In the genomic region with DNA sequence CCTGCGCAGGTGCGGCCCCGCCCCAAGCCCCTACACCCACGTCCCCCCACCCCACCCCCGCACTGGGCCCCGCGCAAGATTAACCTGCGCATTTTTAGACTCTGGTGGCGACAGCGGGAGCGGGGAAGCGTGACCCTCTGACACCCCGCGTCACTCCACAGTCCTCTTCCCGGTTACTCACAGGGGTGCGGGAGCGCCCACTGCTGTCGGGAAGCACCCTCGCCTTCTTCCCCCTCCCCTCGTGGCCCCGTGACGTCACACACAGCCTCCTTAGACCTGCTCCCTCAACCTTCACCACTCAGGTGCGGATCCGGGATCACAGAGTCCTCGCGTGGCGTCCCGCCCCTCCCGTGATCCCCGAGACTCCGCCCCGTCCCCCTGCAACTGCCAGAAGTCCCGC, we compare ENCODE assay signal across 8 mouse cellular contexts.
DNase-seq lines count a peak whose midpoint lies in the region; ATAC-seq and TF ChIP-seq lines count a peak whose summit lies in the region.
"Not testable (repeated sequence)": the region's sequence is repeated elsewhere in the genome, so short reads cannot be mapped to it uniquely, and the experiment has no call there.

No protein-coding gene starts in this region.

- DNase-seq in ES-E14 (ENCODE audit: low read depth, low spot score): peak; percentile 54
- peak; percentile 3 for DNase-seq in embryo, embryonic 9.5 days (ENCODE audit: extremely low spot score)
- not testable (repeated sequence) for DNase-seq in liver, embryonic 11.5 days (ENCODE audit: low spot score)
- DNase-seq in midbrain, postnatal 0 days (ENCODE audit: low spot score): peak; percentile 0

- ATAC-seq in heart, embryonic 12.5 days (ENCODE audit: insufficient number of reproducible peaks, low FRiP score); hindbrain, embryonic 15.5 days (ENCODE audit: low FRiP score, low read depth); kidney, embryonic 16.5 days (ENCODE audit: low FRiP score, low TSS enrichment); liver, embryonic 11.5 days (replicated peaks; ENCODE audit: low FRiP score); midbrain, postnatal 0 days (ENCODE audit: low FRiP score); stomach, embryonic 16.5 days (ENCODE audit: insufficient read depth, low FRiP score): not testable (repeated sequence)

- not testable (repeated sequence) for H3K9me3 ChIP-seq in ES-E14 (ENCODE audit: control insufficient read depth, insufficient read depth, low read depth, low read length); heart, embryonic 12.5 days (replicated peaks); hindbrain, embryonic 15.5 days; kidney, embryonic 16.5 days (ENCODE audit: low read length); liver, embryonic 11.5 days (ENCODE audit: control insufficient read depth, low read length); midbrain, postnatal 0 days (ENCODE audit: low read length); stomach, embryonic 16.5 days (replicated peaks; ENCODE audit: control insufficient read depth, low read length)

- peak overlapping the region; percentile 61 for H3K4me2 ChIP-seq in heart, embryonic 12.5 days
- H3K4me2 ChIP-seq in hindbrain, embryonic 15.5 days: peak overlapping the region; percentile 43
- H3K4me2 ChIP-seq in kidney, embryonic 16.5 days (replicated peaks; ENCODE audit: low read depth, low read length): peak overlapping the region; percentile 44
- peak overlapping the region; percentile 50 for H3K4me2 ChIP-seq in liver, embryonic 11.5 days
- H3K4me2 ChIP-seq in midbrain, postnatal 0 days (ENCODE audit: low read depth, low read length, poor library complexity, severe bottlenecking): not testable (repeated sequence)
- peak overlapping the region; percentile 35 for H3K4me2 ChIP-seq in stomach, embryonic 16.5 days (ENCODE audit: low read depth, low read length)

- in situ Hi-C loops in ES-E14 (cut with MboI; ENCODE audit: low sequenced_read_pairs in 2 of 2, unreplicated experiment in 2 of 2): loop anchor here in 1 of 2 experiments (25.0 kb wide), 1 partner anchor 236 kb away; no protein-coding TSS in a partner anchor

- H3K27me3 ChIP-seq in heart, embryonic 12.5 days (replicated peaks); hindbrain, embryonic 15.5 days; kidney, embryonic 16.5 days (ENCODE audit: insufficient read depth, low read length); liver, embryonic 11.5 days (replicated peaks; ENCODE audit: control insufficient read depth, insufficient read depth, low read length); midbrain, postnatal 0 days (ENCODE audit: insufficient read depth, low read length); stomach, embryonic 16.5 days (ENCODE audit: control insufficient read depth, insufficient read depth, low read length): not testable (repeated sequence)

- 8% methylated on average over 32 of the region's 33 CpGs for WGBS in heart, embryonic 12.5 days
- WGBS in hindbrain, embryonic 15.5 days: 10% methylated on average over 33 of the region's 33 CpGs
- WGBS in kidney, embryonic 16.5 days: 8% methylated on average over 18 of the region's 33 CpGs
- 10% methylated on average over 30 of the region's 33 CpGs for WGBS in liver, embryonic 11.5 days
- 10% methylated on average over 18 of the region's 33 CpGs for WGBS in midbrain, postnatal 0 days
- WGBS in stomach, embryonic 16.5 days: 8% methylated on average over 24 of the region's 33 CpGs

- H3K4me1 ChIP-seq in ES-E14 (ENCODE audit: control insufficient read depth in 2 of 2, insufficient read depth in 2 of 2, low read length in 2 of 2, poor library complexity in 1 of 2); heart, embryonic 12.5 days (replicated peaks); hindbrain, embryonic 15.5 days (replicated peaks); kidney, embryonic 16.5 days (ENCODE audit: insufficient read depth, low read length); liver, embryonic 11.5 days (replicated peaks; ENCODE audit: control insufficient read depth, insufficient read depth, low read length); midbrain, postnatal 0 days (ENCODE audit: insufficient read depth, low read length); stomach, embryonic 16.5 days (ENCODE audit: control insufficient read depth, insufficient read depth, low read length): not testable (repeated sequence)

- peak overlapping the region; percentile 49 for H3K9ac ChIP-seq in ES-E14 (ENCODE audit: insufficient read depth, low read depth, low read length, poor library complexity, severe bottlenecking)
- H3K9ac ChIP-seq in heart, embryonic 12.5 days; hindbrain, embryonic 15.5 days; kidney, embryonic 16.5 days (replicated peaks; ENCODE audit: low read length); liver, embryonic 11.5 days (ENCODE audit: low read depth, low read length); midbrain, postnatal 0 days (replicated peaks; ENCODE audit: low read length, poor library complexity, severe bottlenecking); stomach, embryonic 16.5 days (ENCODE audit: low read length): not testable (repeated sequence)

- peak overlapping the region; percentile 66 for H3K4me3 ChIP-seq in ES-E14 (ENCODE audit: insufficient read depth in 1 of 2, low read depth in 1 of 2, low read length in 2 of 2, poor library complexity in 1 of 2, severe bottlenecking in 1 of 2)
- peak overlapping the region; percentile 32 for H3K4me3 ChIP-seq in heart, embryonic 12.5 days
- peak overlapping the region; percentile 21 for H3K4me3 ChIP-seq in hindbrain, embryonic 15.5 days
- peak overlapping the region; percentile 23 for H3K4me3 ChIP-seq in kidney, embryonic 16.5 days (ENCODE audit: low read length)
- peak overlapping the region; percentile 10; the same call in 1 of the 2 replicates for H3K4me3 ChIP-seq in liver, embryonic 11.5 days (ENCODE audit: low read depth, low read length)
- H3K4me3 ChIP-seq in midbrain, postnatal 0 days (ENCODE audit: low read depth, low read length); stomach, embryonic 16.5 days (replicated peaks; ENCODE audit: low read length): not testable (repeated sequence)

- not testable (repeated sequence) for H3K27ac ChIP-seq in ES-E14 (ENCODE audit: insufficient read depth, low read depth, low read length, poor library complexity, severe bottlenecking); heart, embryonic 12.5 days (ENCODE audit: poor library complexity, severe bottlenecking); hindbrain, embryonic 15.5 days (replicated peaks); kidney, embryonic 16.5 days (ENCODE audit: low read length); liver, embryonic 11.5 days (ENCODE audit: low read depth, low read length); midbrain, postnatal 0 days (ENCODE audit: low read depth, low read length); stomach, embryonic 16.5 days (ENCODE audit: low read length)

- not testable (repeated sequence) for TF ChIP-seq CTCF in midbrain, postnatal 0 days (IDR thresholded peaks at IDR 0.05)

- not testable (repeated sequence) for H3K36me3 ChIP-seq in ES-E14 (ENCODE audit: control insufficient read depth, insufficient read depth, low read length, poor library complexity, severe bottlenecking); heart, embryonic 12.5 days; hindbrain, embryonic 15.5 days; kidney, embryonic 16.5 days (ENCODE audit: insufficient read depth, low read length); liver, embryonic 11.5 days (ENCODE audit: control insufficient read depth, insufficient read depth, low read length); midbrain, postnatal 0 days (ENCODE audit: insufficient read depth, low read length); stomach, embryonic 16.5 days (ENCODE audit: control insufficient read depth, insufficient read depth, low read length)
